Mouse (Mus musculus): ENCODE measurements around the gene Wdr90.

DNA sequence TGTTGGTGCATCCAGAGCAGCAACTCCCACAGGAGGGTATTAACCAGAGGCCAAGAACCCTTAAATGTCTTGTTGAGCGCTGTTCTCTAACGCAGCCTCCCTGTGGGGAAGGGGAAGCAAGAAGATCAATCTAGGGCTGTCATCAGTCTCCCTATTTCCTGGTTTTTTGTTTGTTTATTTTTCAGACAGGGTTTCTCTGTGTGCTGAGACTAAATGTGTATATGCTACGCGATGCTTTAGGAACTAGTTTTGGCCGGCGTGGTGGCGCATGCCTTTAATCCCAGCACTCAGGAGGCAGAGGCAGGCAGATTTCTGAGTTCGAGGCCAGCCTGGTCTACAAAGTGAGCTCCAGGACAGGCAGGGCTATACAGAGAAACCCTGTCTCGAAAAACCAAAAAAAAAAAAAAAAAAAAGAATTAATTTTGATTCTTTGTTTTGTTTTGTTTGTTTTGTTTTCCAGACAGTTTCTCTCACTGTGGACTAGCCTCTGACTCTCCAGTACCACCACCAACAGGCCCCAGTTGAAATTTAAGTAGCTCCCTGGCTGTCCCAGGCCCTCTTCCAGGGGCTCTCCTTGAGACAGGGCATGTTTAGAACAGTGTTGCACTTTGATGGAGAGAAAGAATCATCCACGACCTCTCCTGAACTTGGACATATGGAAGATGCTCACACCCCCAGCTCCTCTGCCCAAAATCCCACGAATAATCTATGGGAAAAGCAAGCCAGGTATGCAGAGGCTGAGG, 12.3 kb upstream of the Wdr90 start:
- no peak for TF ChIP-seq CTCF (IDR thresholded peaks at IDR 0.05; ENCODE audit: borderline replicate concordance, insufficient read depth, low read depth, low read length)
- TF ChIP-seq POLR2A (IDR thresholded peaks at IDR 0.05; ENCODE audit: borderline replicate concordance, insufficient read depth, low read length), result no peak
